10 mouse cellular contexts compared by ENCODE assay signal in the genomic region with DNA sequence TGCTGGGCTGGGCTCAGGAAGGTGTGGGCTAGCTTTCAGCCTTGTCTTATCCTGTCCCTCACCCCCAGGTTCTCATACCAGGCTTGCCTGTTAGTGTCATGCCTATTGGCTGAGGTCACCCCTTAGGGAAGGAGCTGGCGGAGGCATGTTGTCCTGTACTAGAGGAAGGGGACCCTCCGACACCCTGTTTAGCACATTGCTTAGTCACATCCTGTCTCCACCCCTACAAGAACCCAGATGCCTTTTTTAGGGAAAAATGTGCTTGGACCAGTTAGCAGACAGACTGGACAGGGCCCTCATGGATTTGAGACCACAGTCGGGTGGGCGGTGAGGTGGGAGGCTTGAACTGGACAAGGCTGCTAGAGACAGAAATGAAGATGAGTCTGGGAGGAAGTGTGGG. TPM values are rescaled to one million over a fixed set of nuclear protein-coding genes. Genes with fewer than 3 reads are reported as not detected.
DNase-seq lines count a peak whose midpoint lies in the region; ATAC-seq and TF ChIP-seq lines count a peak whose summit lies in the region.
"Had no signal": no experiment of that assay in that cellular context is flagged by ENCODE, and none has a peak within 500 bp of the region (broad histone marks: within the 10 kb centered on the region; RNA-seq: fewer than 3 reads in every experiment).

No protein-coding gene starts in this region.

- TF ChIP-seq CTCF in G1E (IDR thresholded peaks at IDR 0.05; ENCODE audit: low read depth, low read length): no peak

- H3K9ac ChIP-seq in heart, embryonic 14.5 days (ENCODE audit: low read length): peak overlapping the region; percentile 23; the same call in 1 of the 2 replicates
- no peak overlapping the region for H3K9ac ChIP-seq in liver, embryonic 15.5 days
- no peak overlapping the region for H3K9ac ChIP-seq in hindbrain, embryonic 14.5 days
- H3K9ac ChIP-seq in forebrain, embryonic 13.5 days: no peak overlapping the region
- H3K9ac ChIP-seq: forebrain, embryonic 15.5 days had no signal

- H3K27me3 ChIP-seq in G1E (ENCODE audit: insufficient read depth, low read length): no peaks in the 10 kb centered on the region
- no peaks in the 10 kb centered on the region for H3K27me3 ChIP-seq in heart, embryonic 14.5 days (ENCODE audit: control insufficient read depth, insufficient read depth, low read length)
- H3K27me3 ChIP-seq in liver, embryonic 15.5 days: no peaks in the 10 kb centered on the region
- H3K27me3 ChIP-seq in hindbrain, embryonic 14.5 days (ENCODE audit: control insufficient read depth, insufficient read depth, low read length): no peaks in the 10 kb centered on the region
- no peaks in the 10 kb centered on the region for H3K27me3 ChIP-seq in forebrain, embryonic 13.5 days
- H3K27me3 ChIP-seq: forebrain, embryonic 15.5 days had no signal

- peak overlapping the region; percentile 28; the same call in 1 of the 2 replicates for H3K4me3 ChIP-seq in G1E (ENCODE audit: low read depth, low read length)
- H3K4me3 ChIP-seq in heart, embryonic 14.5 days (ENCODE audit: control insufficient read depth in 1 of 2, insufficient read depth in 1 of 2, low read depth in 1 of 2, low read length in 2 of 2): no peak overlapping the region
- no peak overlapping the region for H3K4me3 ChIP-seq in liver, embryonic 15.5 days (replicated peaks)
- H3K4me3 ChIP-seq in hindbrain, embryonic 14.5 days (replicated peaks; ENCODE audit: low read length): no peak overlapping the region
- H3K4me3 ChIP-seq in forebrain, embryonic 13.5 days: no peak overlapping the region
- H3K4me3 ChIP-seq: forebrain, embryonic 15.5 days had no signal

- H3K4me2 ChIP-seq in heart, embryonic 14.5 days (ENCODE audit: low read length): peak overlapping the region; percentile 22
- no peak overlapping the region for H3K4me2 ChIP-seq in liver, embryonic 15.5 days
- H3K4me2 ChIP-seq in hindbrain, embryonic 14.5 days (replicated peaks): no peak overlapping the region
- H3K4me2 ChIP-seq in forebrain, embryonic 13.5 days: no peak overlapping the region
- H3K4me2 ChIP-seq: forebrain, embryonic 15.5 days had no signal

- H3K36me3 ChIP-seq in G1E (replicated peaks): peaks cover 99% of the 10 kb centered on the region
- H3K36me3 ChIP-seq in heart, embryonic 14.5 days (ENCODE audit: control insufficient read depth, insufficient read depth, low read length): peaks cover 89% of the 10 kb centered on the region
- H3K36me3 ChIP-seq in liver, embryonic 15.5 days (replicated peaks): peaks cover 84% of the 10 kb centered on the region
- peaks cover 86% of the 10 kb centered on the region for H3K36me3 ChIP-seq in hindbrain, embryonic 14.5 days (replicated peaks; ENCODE audit: control insufficient read depth, insufficient read depth)
- H3K36me3 ChIP-seq in forebrain, embryonic 13.5 days (ENCODE audit: poor library complexity, severe bottlenecking): peaks cover 88% of the 10 kb centered on the region

- H3K27ac ChIP-seq in heart, embryonic 14.5 days (replicated peaks in 1 of 2; ENCODE audit: control insufficient read depth in 1 of 2, insufficient read depth in 1 of 2, low read depth in 2 of 2, low read length in 2 of 2): peak overlapping the region; percentile 57 to 78
- no peak overlapping the region for H3K27ac ChIP-seq in liver, embryonic 15.5 days (replicated peaks)
- H3K27ac ChIP-seq in hindbrain, embryonic 14.5 days: no peak overlapping the region
- no peak overlapping the region for H3K27ac ChIP-seq in forebrain, embryonic 13.5 days
- H3K27ac ChIP-seq: forebrain, embryonic 15.5 days had no signal

- DNase-seq in 3134 (ENCODE audit: extremely low read depth, insufficient read length, low spot score) (peak; percentile 44), G1E (ENCODE audit: low spot score) (peak; percentile 58)
- no peak for DNase-seq in hindbrain, embryonic 14.5 days (ENCODE audit: low spot score)
- DNase-seq in retina, postnatal 1 day: no peak
- no peak for DNase-seq in spleen, postnatal 36 days (ENCODE audit: low spot score in 2 of 2)

- 32% methylated on average over 4 of the region's 4 CpGs for WGBS in heart, embryonic 14.5 days
- 47% methylated on average over 4 of the region's 4 CpGs for WGBS in liver, embryonic 15.5 days (ENCODE audit: insufficient replicate concordance)
- WGBS in hindbrain, embryonic 14.5 days: 87% methylated on average over 4 of the region's 4 CpGs
- WGBS in forebrain, embryonic 13.5 days: 93% methylated on average over 4 of the region's 4 CpGs

- H3K4me1 ChIP-seq in G1E (ENCODE audit: insufficient read depth, low read depth, low read length): peaks cover 37% of the 10 kb centered on the region
- H3K4me1 ChIP-seq in heart, embryonic 14.5 days (ENCODE audit: control insufficient read depth in 2 of 2, insufficient read depth in 2 of 2, low read length in 2 of 2): peaks cover 31 to 43% of the 10 kb centered on the region in 2 experiments
- H3K4me1 ChIP-seq in liver, embryonic 15.5 days (replicated peaks): peaks cover 28% of the 10 kb centered on the region
- H3K4me1 ChIP-seq in hindbrain, embryonic 14.5 days (replicated peaks; ENCODE audit: control insufficient read depth, insufficient read depth, low read length): 0 out of 2 replicates have a peak, but pooled peaks cover 3% of the 10 kb centered on the region
- peaks cover 16% of the 10 kb centered on the region for H3K4me1 ChIP-seq in forebrain, embryonic 13.5 days

- ATAC-seq in G1E (ENCODE audit: extremely low read depth, insufficient number of reproducible peaks, low FRiP score, poor library complexity, severe bottlenecking): no peak
- peak; percentile 60 for ATAC-seq in heart, embryonic 14.5 days (ENCODE audit: insufficient number of reproducible peaks, insufficient read depth, low FRiP score, low read depth)
- ATAC-seq in liver, embryonic 15.5 days (ENCODE audit: insufficient read depth): peak; percentile 30; the same call in 1 of the 2 replicates
- ATAC-seq in hindbrain, embryonic 14.5 days (ENCODE audit: low FRiP score): no peak
- ATAC-seq in forebrain, embryonic 13.5 days: no peak
- ATAC-seq: forebrain, embryonic 15.5 days had no signal

- H3K9me3 ChIP-seq in G1E (replicated peaks): no peaks in the 10 kb centered on the region
- H3K9me3 ChIP-seq in heart, embryonic 14.5 days (ENCODE audit: control insufficient read depth, low read length): no peaks in the 10 kb centered on the region
- no peaks in the 10 kb centered on the region for H3K9me3 ChIP-seq in liver, embryonic 15.5 days (replicated peaks)
- no peaks in the 10 kb centered on the region for H3K9me3 ChIP-seq in hindbrain, embryonic 14.5 days (ENCODE audit: control insufficient read depth, low read length)
- H3K9me3 ChIP-seq in forebrain, embryonic 13.5 days (replicated peaks): no peaks in the 10 kb centered on the region
- H3K9me3 ChIP-seq: forebrain, embryonic 15.5 days had no signal

RNA-seq across cellular contexts. Expression of a gene that starts 7.4 kb away (rescaled TPM):
- total RNA-seq in G1E (2014; fragmentation: Nextera tagmentation): 24.6 and 27.5 TPM in 2 replicates
- 0.66 and 0.93 TPM in 2 replicates for total RNA-seq in G1E (2017)
- 1.4 and 1.8 TPM in 2 replicates for polyA plus RNA-seq in G1E (2012)
- 10.8 TPM in 2 replicates for polyA plus RNA-seq in heart, embryonic 14.5 days (2014; fragmentation: Nextera tagmentation; extraction: Ambion mirVana)
- polyA plus RNA-seq in liver, embryonic 15.5 days (2015; fragmentation: Nextera tagmentation; extraction: Ambion mirVana): 13.0 and 15.7 TPM in 2 replicates
- polyA plus RNA-seq in hindbrain, embryonic 14.5 days (2014; fragmentation: Nextera tagmentation; extraction: Ambion mirVana): 5.9 and 6.9 TPM in 2 replicates
- 5.3 and 6.8 TPM in 2 replicates for polyA plus RNA-seq in forebrain, embryonic 13.5 days (2015; fragmentation: Nextera tagmentation; extraction: Ambion mirVana)

RNA-seq across cellular contexts. Expression of a gene that starts 18.2 kb away (rescaled TPM):
- total RNA-seq in G1E (2014; fragmentation: Nextera tagmentation): 1.8 and 2.6 TPM in 2 replicates
- 0.12 TPM in 1 of 2 replicates, not detected in the other for total RNA-seq in G1E (2017)
- 3.3 and 4.2 TPM in 2 replicates for polyA plus RNA-seq in G1E (2012)
- polyA plus RNA-seq in heart, embryonic 14.5 days (2014; fragmentation: Nextera tagmentation; extraction: Ambion mirVana): 0.13 and 0.55 TPM in 2 replicates
- 0.10 and 0.16 TPM in 2 replicates for polyA plus RNA-seq in liver, embryonic 15.5 days (2015; fragmentation: Nextera tagmentation; extraction: Ambion mirVana)
- polyA plus RNA-seq in hindbrain, embryonic 14.5 days (2014; fragmentation: Nextera tagmentation; extraction: Ambion mirVana): 0.07 and 0.17 TPM in 2 replicates
- polyA plus RNA-seq in forebrain, embryonic 13.5 days (2015; fragmentation: Nextera tagmentation; extraction: Ambion mirVana): 0.21 and 0.36 TPM in 2 replicates

RNA-seq across cellular contexts. Expression of a gene that starts 21.1 kb away (rescaled TPM):
- total RNA-seq in G1E (2014; fragmentation: Nextera tagmentation): 21.7 and 22.4 TPM in 2 replicates
- total RNA-seq in G1E (2017): 6.7 and 7.4 TPM in 2 replicates
- polyA plus RNA-seq in G1E (2012): 3.3 and 5.0 TPM in 2 replicates
- 47.4 and 52.7 TPM in 2 replicates for polyA plus RNA-seq in heart, embryonic 14.5 days (2014; fragmentation: Nextera tagmentation; extraction: Ambion mirVana)
- polyA plus RNA-seq in liver, embryonic 15.5 days (2015; fragmentation: Nextera tagmentation; extraction: Ambion mirVana): 10.5 and 11.6 TPM in 2 replicates
- polyA plus RNA-seq in hindbrain, embryonic 14.5 days (2014; fragmentation: Nextera tagmentation; extraction: Ambion mirVana): 57.9 and 58.6 TPM in 2 replicates
- 57.9 and 58.3 TPM in 2 replicates for polyA plus RNA-seq in forebrain, embryonic 13.5 days (2015; fragmentation: Nextera tagmentation; extraction: Ambion mirVana)

RNA-seq across cellular contexts. Expression of a gene that starts 22.2 kb away (rescaled TPM):
- total RNA-seq in G1E (2014; fragmentation: Nextera tagmentation): not detected in 2 replicates
- not detected in 2 replicates for total RNA-seq in G1E (2017)
- not detected in 2 replicates for polyA plus RNA-seq in G1E (2012)
- not detected in 2 replicates for polyA plus RNA-seq in heart, embryonic 14.5 days (2014; fragmentation: Nextera tagmentation; extraction: Ambion mirVana)
- polyA plus RNA-seq in liver, embryonic 15.5 days (2015; fragmentation: Nextera tagmentation; extraction: Ambion mirVana): not detected in 2 replicates
- not detected in 2 replicates for polyA plus RNA-seq in hindbrain, embryonic 14.5 days (2014; fragmentation: Nextera tagmentation; extraction: Ambion mirVana)
- polyA plus RNA-seq in forebrain, embryonic 13.5 days (2015; fragmentation: Nextera tagmentation; extraction: Ambion mirVana): not detected in 2 replicates
- total RNA-seq: adrenal gland, adult 18-20 months had no signal
- polyA plus RNA-seq: forebrain, embryonic 15.5 days had no signal

RNA-seq across cellular contexts. Expression of a gene that starts 27.5 kb away (rescaled TPM):
- total RNA-seq in G1E (2014; fragmentation: Nextera tagmentation): 5.0 TPM in 2 replicates
- total RNA-seq in G1E (2017): 16.1 and 16.9 TPM in 2 replicates
- polyA plus RNA-seq in G1E (2012): 6.1 and 7.2 TPM in 2 replicates
- polyA plus RNA-seq in heart, embryonic 14.5 days (2014; fragmentation: Nextera tagmentation; extraction: Ambion mirVana): 33.0 and 33.4 TPM in 2 replicates
- 12.0 and 14.3 TPM in 2 replicates for polyA plus RNA-seq in liver, embryonic 15.5 days (2015; fragmentation: Nextera tagmentation; extraction: Ambion mirVana)
- polyA plus RNA-seq in hindbrain, embryonic 14.5 days (2014; fragmentation: Nextera tagmentation; extraction: Ambion mirVana): 37.1 and 39.2 TPM in 2 replicates
- polyA plus RNA-seq in forebrain, embryonic 13.5 days (2015; fragmentation: Nextera tagmentation; extraction: Ambion mirVana): 28.0 and 30.6 TPM in 2 replicates

Comparison
In these comparisons a context has a peak if more than half of its experiments do, and no peak if none do; other contexts are left out.
1. DNase-seq: peak in 3134 (single experiment) and G1E (single experiment); none in hindbrain, embryonic 14.5 days (single experiment), retina, postnatal 1 day (single experiment) and spleen, postnatal 36 days (0 of 2).
2. ATAC-seq: peak in heart, embryonic 14.5 days (single experiment) and liver, embryonic 15.5 days (single experiment); none in G1E (single experiment), hindbrain, embryonic 14.5 days (single experiment) and forebrain, embryonic 13.5 days (single experiment).
3. H3K27ac ChIP-seq: peak in heart, embryonic 14.5 days (2 of 2); none in liver, embryonic 15.5 days (single experiment), hindbrain, embryonic 14.5 days (single experiment) and forebrain, embryonic 13.5 days (single experiment).